8 mouse cellular contexts compared by ENCODE assay signal in genomic region chr2:180256296-180257000, GRCm38 (mm10). TPM values are rescaled to one million over a fixed set of nuclear protein-coding genes. Genes with fewer than 3 reads are reported as not detected.
A peak's percentile ranks its signal among the peaks of the same experiment; 100 is the strongest.
DNase-seq lines count a peak whose midpoint lies in the region; ATAC-seq and TF ChIP-seq lines count a peak whose summit lies in the region.

No protein-coding gene starts in this region.

- H3K27ac ChIP-seq in kidney, embryonic 15.5 days: peak overlapping the region; percentile 96
- H3K27ac ChIP-seq in heart, postnatal 0 days (ENCODE audit: low read depth): peak overlapping the region; percentile 89

- H3K9me3 ChIP-seq in kidney, embryonic 15.5 days (replicated peaks): no peaks in the 10 kb centered on the region
- H3K9me3 ChIP-seq in heart, postnatal 0 days (replicated peaks; ENCODE audit: control insufficient read depth, low read length): no peaks in the 10 kb centered on the region

- H3K36me3 ChIP-seq in kidney, embryonic 15.5 days: peaks cover 35% of the 10 kb centered on the region
- peaks cover 23% of the 10 kb centered on the region for H3K36me3 ChIP-seq in heart, postnatal 0 days (replicated peaks; ENCODE audit: control insufficient read depth, insufficient read depth, low read length)

- peak overlapping the region; percentile 81 for H3K4me2 ChIP-seq in kidney, embryonic 15.5 days
- peak overlapping the region; percentile 79 for H3K4me2 ChIP-seq in heart, postnatal 0 days (ENCODE audit: low read depth, low read length)

- H3K27me3 ChIP-seq in kidney, embryonic 15.5 days: no peaks in the 10 kb centered on the region
- no peaks in the 10 kb centered on the region for H3K27me3 ChIP-seq in heart, postnatal 0 days (ENCODE audit: control insufficient read depth, insufficient read depth, low read length)

- no peak for TF ChIP-seq CTCF in heart, postnatal 0 days (IDR thresholded peaks at IDR 0.05; ENCODE audit: low read depth)

- 25% methylated on average over 26 of the region's 26 CpGs for WGBS in kidney, embryonic 15.5 days
- WGBS in heart, postnatal 0 days: 23% methylated on average over 26 of the region's 26 CpGs

- 0 out of 2 replicates have a peak, but pooled peaks have one; percentile 12 for TF ChIP-seq EP300 in heart, postnatal 0 days (IDR thresholded peaks at IDR 0.05; ENCODE audit: low read depth)

- no peak for DNase-seq in kidney, postnatal 14 days
- DNase-seq in ZHBTc4 (ENCODE audit: low read depth, low spot score): peak; percentile 85
- DNase-seq in heart, postnatal 0 days (ENCODE audit: low spot score): no peak
- no peak for DNase-seq in thymus, postnatal 10 days (ENCODE audit: low spot score in 2 of 2)
- no peak for DNase-seq in urinary bladder, postnatal 14 days (ENCODE audit: low spot score)
- DNase-seq in spleen, adult 18-20 months: no peak

- peak overlapping the region; percentile 63 for H3K9ac ChIP-seq in kidney, embryonic 15.5 days
- H3K9ac ChIP-seq in heart, postnatal 0 days (replicated peaks; ENCODE audit: low read depth, low read length): peak overlapping the region; percentile 38

- ATAC-seq in kidney, embryonic 15.5 days (replicated peaks; ENCODE audit: low FRiP score): peak; percentile 72
- ATAC-seq in heart, postnatal 0 days (ENCODE audit: insufficient read depth, low read depth): peak; percentile 32
- ATAC-seq in megakaryocyte progenitor cell, adult 5-6 weeks (replicated peaks; ENCODE audit: poor library complexity): peak; percentile 24

- H3K4me3 ChIP-seq in kidney, embryonic 15.5 days (replicated peaks): peak overlapping the region; percentile 86
- H3K4me3 ChIP-seq in heart, postnatal 0 days (ENCODE audit: low read depth, low read length): peak overlapping the region; percentile 98

- peaks cover 19% of the 10 kb centered on the region for H3K4me1 ChIP-seq in kidney, embryonic 15.5 days
- peaks cover 14% of the 10 kb centered on the region; the same call in 1 of the 2 replicates for H3K4me1 ChIP-seq in heart, postnatal 0 days (ENCODE audit: control insufficient read depth, insufficient read depth)

RNA-seq across cellular contexts. Expression of gene Rps21, which starts 0.7 kb away (rescaled TPM):
- polyA plus RNA-seq in kidney, embryonic 15.5 days (2015; fragmentation: Nextera tagmentation; extraction: Ambion mirVana): 637 and 713 TPM in 2 replicates
- total RNA-seq in heart, postnatal 0 days (2014; rRNA removed; ENCODE audit: low replicate concordance): 706 and 957 TPM in 2 replicates
- 356 and 378 TPM in 2 replicates for polyA plus RNA-seq in heart, postnatal 0 days (2015; fragmentation: Nextera tagmentation; extraction: Ambion mirVana)
- 1,700 and 1,787 TPM in 2 replicates for total RNA-seq in megakaryocyte progenitor cell, adult 5-6 weeks (2015)
- total RNA-seq in megakaryocyte progenitor cell, adult 5-6 weeks (2017): 2,626 and 3,717 TPM in 2 replicates

RNA-seq across cellular contexts. Expression of gene Cables2, which starts 16.8 kb away (rescaled TPM):
- polyA plus RNA-seq in kidney, embryonic 15.5 days (2015; fragmentation: Nextera tagmentation; extraction: Ambion mirVana): 11.8 and 12.3 TPM in 2 replicates
- 14.6 and 15.3 TPM in 2 replicates for total RNA-seq in heart, postnatal 0 days (2014; rRNA removed; ENCODE audit: low replicate concordance)
- 6.2 and 6.5 TPM in 2 replicates for polyA plus RNA-seq in heart, postnatal 0 days (2015; fragmentation: Nextera tagmentation; extraction: Ambion mirVana)
- total RNA-seq in megakaryocyte progenitor cell, adult 5-6 weeks (2015): 12.6 and 15.1 TPM in 2 replicates
- 9.9 and 12.7 TPM in 2 replicates for total RNA-seq in megakaryocyte progenitor cell, adult 5-6 weeks (2017)

RNA-seq across cellular contexts. Expression of gene Lama5, which starts 30.8 kb away (rescaled TPM):
- polyA plus RNA-seq in kidney, embryonic 15.5 days (2015; fragmentation: Nextera tagmentation; extraction: Ambion mirVana): 40.6 and 46.7 TPM in 2 replicates
- 69.6 and 95.7 TPM in 2 replicates for total RNA-seq in heart, postnatal 0 days (2014; rRNA removed; ENCODE audit: low replicate concordance)
- 16.6 and 16.9 TPM in 2 replicates for polyA plus RNA-seq in heart, postnatal 0 days (2015; fragmentation: Nextera tagmentation; extraction: Ambion mirVana)
- total RNA-seq in megakaryocyte progenitor cell, adult 5-6 weeks (2015): 0.07 and 2.1 TPM in 2 replicates
- total RNA-seq in megakaryocyte progenitor cell, adult 5-6 weeks (2017): 0.03 and 0.08 TPM in 2 replicates

RNA-seq across cellular contexts. Expression of gene Rbbp8nl, which starts 33.2 kb away (rescaled TPM):
- polyA plus RNA-seq in kidney, embryonic 15.5 days (2015; fragmentation: Nextera tagmentation; extraction: Ambion mirVana): 0.84 and 0.87 TPM in 2 replicates
- total RNA-seq in heart, postnatal 0 days (2014; rRNA removed; ENCODE audit: low replicate concordance): not detected in 2 replicates
- not detected in 2 replicates for polyA plus RNA-seq in heart, postnatal 0 days (2015; fragmentation: Nextera tagmentation; extraction: Ambion mirVana)
- not detected in 2 replicates for total RNA-seq in megakaryocyte progenitor cell, adult 5-6 weeks (2015)
- total RNA-seq in megakaryocyte progenitor cell, adult 5-6 weeks (2017): not detected in 2 replicates

Comparison
In these comparisons a context has a peak if more than half of its experiments do, and no peak if none do; other contexts are left out.
1. RNA of gene Lama5, which starts 30.8 kb away (total RNA-seq): 69.6 to 95.7 TPM in heart, postnatal 0 days; 0.03 to 2.1 TPM in megakaryocyte progenitor cell, adult 5-6 weeks; every median in the first group is over 10 times any median in the second.
2. Peak in every context shown above with its lines, with median percentiles within 50 percentile points of each other: ATAC-seq.